Mouse (Mus musculus): Measurements from ENCODE around the gene Sgca.
"Not testable (repeated sequence)": the region's sequence is repeated elsewhere in the genome, so short reads cannot be mapped to it uniquely, and the experiment has no call there.

Sgca gene

GRCm38 (mm10) chr11:94987341-94987740 lies 11.2 kb upstream of the Sgca start:
- DNase-seq (ENCODE audit: low read depth, low spot score): no peak

DNA sequence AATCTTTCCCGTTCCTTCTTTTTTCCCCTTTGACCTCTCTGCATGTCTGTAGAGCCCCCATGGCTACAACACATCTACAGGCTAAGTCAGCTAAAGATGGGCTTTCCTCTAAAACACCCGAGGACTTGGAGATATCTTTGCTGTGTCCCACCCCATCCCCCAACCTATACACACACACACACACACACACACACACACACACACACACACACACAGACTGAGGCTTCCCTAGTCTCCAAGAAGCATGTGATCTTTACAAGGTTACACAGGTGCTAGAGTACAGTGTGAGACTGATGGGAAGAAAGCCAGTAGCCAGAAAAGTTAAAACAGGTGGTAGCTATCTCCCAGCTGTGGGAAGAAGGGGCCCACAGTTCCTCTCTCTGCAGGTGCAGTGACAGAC lies 10.3 kb upstream of the Sgca start:
- DNase-seq (ENCODE audit: low read depth, low spot score): no peak

DNA sequence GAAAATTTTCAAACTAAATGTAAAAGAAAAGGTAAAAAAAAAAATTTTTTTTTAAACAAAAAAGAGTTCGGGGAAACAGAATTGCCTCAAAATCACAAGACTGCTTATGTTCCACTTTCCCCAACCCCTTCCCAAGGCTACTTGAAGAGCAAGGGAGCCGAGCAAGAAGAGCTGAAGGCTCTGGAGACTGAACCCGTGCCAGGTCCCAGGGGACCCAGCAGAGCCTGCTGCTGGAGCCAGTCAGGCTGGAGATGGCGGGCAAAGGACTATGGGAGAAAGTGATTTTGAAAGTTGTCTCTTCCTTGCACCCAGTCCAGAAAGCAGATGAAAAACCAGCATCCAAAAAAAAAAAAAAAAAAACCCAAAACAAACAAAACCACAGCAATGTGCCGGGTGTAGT lies 9.7 kb upstream of the Sgca start:
- no peak for DNase-seq (ENCODE audit: low read depth, low spot score)

GRCm38 (mm10) chr11:94985140-94985539 lies 9.0 kb upstream of the Sgca start:
- DNase-seq (ENCODE audit: low read depth, low spot score): no peak

- no peak for DNase-seq (ENCODE audit: low read depth, low spot score)
These were observed 3.5 kb upstream of the Sgca start for GRCm38 (mm10) chr11:94979462-94980179.

DNA sequence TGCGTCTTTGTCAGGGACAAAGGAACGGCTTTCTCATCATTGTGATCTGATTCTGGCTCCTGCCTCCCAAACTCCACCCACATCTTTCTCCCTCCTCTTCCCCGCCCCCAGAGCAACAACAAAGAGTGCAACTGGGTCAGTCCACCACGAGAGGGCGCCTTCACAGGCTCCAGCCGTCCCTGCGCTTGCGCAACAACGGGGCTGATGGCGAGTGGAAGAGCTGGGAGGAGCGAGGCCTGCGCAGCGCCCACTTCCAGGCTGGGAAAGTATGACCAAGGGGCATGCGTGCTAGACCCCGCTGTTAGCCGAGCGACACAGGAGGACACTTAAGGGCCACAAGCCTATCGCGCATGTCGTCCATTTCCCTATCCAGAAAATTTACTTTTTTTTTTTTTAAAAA lies 2.8 kb upstream of the Sgca start:
- peak; percentile 96 for DNase-seq (ENCODE audit: low read depth, low spot score)

- no peak for DNase-seq (ENCODE audit: low read depth, low spot score)
These were observed 2.2 kb upstream of the Sgca start for GRCm38 (mm10) chr11:94978178-94978915.

- DNase-seq (ENCODE audit: low read depth, low spot score): no peak
These were observed 1.2 kb downstream of the Sgca start for GRCm38 (mm10) chr11:94974951-94975350.

GRCm38 (mm10) chr11:94973313-94973712 lies 2.8 kb downstream of the Sgca start:
- DNase-seq (ENCODE audit: low read depth, low spot score): no peak

DNA sequence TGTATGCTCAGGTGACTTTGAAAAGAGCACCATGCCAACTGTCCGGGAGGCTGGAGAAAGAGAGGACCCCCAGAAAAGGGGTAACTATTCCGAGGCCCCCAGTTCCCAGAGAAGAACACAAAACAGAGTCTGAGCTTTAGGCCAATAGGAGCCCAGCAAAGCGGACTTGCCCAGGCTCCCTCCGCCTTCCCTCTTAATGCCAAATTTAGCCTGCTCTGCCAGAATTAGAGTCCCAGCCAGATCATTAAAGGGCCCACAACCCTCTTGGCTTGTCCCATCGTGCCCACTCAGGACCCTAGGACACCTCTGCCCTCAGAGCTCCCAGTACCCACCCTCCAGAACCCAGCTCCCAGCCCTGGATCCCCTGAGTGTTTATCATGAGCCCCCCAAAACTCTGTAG lies 3.2 kb downstream of the Sgca start:
- DNase-seq (ENCODE audit: low read depth, low spot score): no peak

DNA sequence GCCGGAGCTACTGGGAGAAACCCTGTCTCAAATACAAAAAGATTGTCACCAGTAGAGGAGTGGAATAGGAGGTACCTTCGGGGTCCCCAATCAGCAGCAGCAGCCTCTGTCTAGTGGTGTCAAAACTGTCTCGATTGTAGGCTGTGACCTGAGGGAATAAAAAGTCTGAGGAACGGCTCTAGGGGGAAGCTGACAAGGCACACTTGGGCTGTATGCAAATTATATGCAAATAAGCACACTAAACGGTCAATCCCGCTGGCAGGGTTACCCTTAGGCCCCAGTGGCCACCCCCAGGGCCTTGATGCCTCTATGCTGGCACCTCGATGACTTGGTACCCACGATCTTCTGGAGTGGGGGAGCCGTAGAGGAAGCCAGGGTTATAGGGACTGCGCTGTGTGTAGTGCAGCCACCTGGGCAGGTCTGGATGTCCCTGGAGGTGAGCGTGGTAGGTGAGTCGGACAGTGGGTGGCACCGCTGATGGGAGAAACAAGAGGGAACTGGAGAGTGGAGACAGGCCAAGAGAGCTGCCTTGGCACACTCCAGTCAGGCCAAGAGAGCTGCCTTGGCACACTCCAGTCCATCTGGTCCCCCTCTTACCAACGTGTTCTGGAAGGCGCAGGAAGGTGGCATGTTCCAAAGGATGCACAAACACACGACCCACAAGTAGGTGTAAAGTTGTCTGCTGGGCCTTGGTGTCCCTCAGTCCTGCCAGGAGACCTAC lies 4.1 kb downstream of the Sgca start:
- no peak for DNase-seq (ENCODE audit: low read depth, low spot score)

- DNase-seq (ENCODE audit: low read depth, low spot score): peak; percentile 74
These were observed 5.8 kb downstream of the Sgca start for GRCm38 (mm10) chr11:94970210-94970943.

GRCm38 (mm10) chr11:94969709-94970108 lies 6.4 kb downstream of the Sgca start:
- DNase-seq (ENCODE audit: low read depth, low spot score): not testable (repeated sequence)

DNA sequence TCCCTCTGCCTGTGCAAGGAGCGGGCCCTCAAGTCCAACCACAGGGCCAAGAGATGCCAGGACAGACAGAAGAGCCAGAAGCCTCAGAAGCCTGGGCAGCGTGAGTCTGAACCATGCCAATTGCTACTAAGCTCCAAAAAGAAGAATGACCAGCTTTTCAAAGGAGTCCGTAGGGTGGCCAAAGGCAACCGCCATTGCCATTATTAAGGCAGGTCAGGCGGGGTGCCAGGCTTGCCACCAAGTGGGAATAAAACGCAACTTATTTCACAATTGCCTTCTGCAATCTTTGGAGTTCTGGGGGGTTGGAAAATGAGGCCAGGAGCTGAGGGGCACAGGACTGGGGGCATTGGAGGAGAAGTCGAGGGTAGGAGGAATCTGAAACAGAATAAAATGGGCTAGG lies 7.9 kb downstream of the Sgca start:
- no peak for DNase-seq (ENCODE audit: low read depth, low spot score)

GRCm38 (mm10) chr11:94967419-94967818 lies 8.7 kb downstream of the Sgca start, which contains the start of gene Hils1:
Hils1 (plus strand) TSS chr11:94967593.
- no peak for DNase-seq (ENCODE audit: low read depth, low spot score)

GRCm38 (mm10) chr11:94962534-94963101 lies 13.5 kb downstream of the Sgca start:
- no peak for DNase-seq (ENCODE audit: low read depth, low spot score)

GRCm38 (mm10) chr11:94958065-94958858 lies 17.9 kb downstream of the Sgca start:
- DNase-seq (ENCODE audit: low read depth, low spot score): no peak

- no peak for DNase-seq (ENCODE audit: low read depth, low spot score)
These were observed 18.4 kb downstream of the Sgca start for GRCm38 (mm10) chr11:94957693-94958064.

DNA sequence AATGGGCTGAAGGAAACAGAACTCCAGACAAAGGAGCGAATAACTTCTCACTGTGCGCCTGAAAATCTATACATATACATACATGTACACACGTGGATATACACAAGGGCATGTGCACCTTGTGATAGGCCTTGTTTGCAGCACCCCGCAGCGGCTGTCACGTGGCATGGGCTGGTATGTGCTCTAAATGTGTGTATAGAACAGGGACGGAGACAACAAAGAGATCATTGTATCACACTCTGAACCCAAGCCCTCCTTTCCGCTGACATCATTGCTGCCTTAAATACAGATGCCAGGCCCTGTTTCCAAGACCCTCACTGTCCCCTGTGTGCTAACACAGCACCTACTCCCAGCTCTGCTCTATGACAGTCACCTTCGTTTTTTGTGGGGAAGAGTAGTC lies 21.0 kb downstream of the Sgca start:
- DNase-seq (ENCODE audit: low read depth, low spot score): no peak

DNA sequence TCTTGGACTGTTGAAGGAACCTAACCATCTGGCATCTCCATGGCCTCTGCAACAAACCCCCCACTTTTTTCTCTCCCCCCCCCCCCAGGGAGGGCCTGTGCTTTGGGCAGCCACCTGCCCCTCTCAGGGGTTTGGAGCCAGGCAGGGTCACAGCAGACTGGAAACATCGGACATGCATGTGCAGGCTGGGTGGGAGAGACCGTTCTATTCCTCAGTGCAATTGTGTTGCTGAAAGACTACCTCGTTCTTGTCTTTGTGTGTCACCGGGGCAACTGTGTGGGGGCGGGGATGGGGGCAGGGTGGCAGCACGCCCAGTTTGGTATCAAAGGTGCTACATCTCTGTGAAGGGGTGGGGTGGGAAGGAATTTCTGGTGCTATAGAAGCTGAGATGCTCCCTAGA lies 24.0 kb downstream of the Sgca start:
- DNase-seq (ENCODE audit: low read depth, low spot score): no peak

DNA sequence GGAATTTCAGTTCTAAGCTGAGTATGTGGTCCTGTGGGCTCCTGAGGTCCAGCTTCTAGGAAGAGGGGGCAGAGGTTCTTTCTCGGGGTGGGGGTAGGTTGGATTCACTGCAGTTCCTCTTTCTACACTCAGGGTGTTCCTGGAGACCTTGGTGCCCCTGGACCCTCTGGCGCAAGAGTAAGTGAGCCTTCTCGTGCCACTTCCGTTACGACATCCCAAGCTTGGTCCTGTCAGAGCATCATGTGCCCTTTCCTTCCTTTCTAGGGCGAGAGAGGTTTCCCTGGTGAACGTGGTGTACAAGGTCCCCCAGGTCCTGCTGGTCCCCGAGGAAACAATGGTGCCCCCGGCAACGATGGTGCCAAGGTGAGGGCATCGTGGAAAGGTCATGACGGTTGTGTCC lies 30.9 kb downstream of the Sgca start:
- DNase-seq (ENCODE audit: low read depth, low spot score): no peak

All from embryo, embryonic 11.5 days (tissue).